Mouse (Mus musculus): ENCODE measurements around the gene Gpr55. TPM values are rescaled to one million over a fixed set of nuclear protein-coding genes. Genes with fewer than 3 reads are reported as not detected.
A peak's percentile ranks its signal among the peaks of the same experiment; 100 is the strongest.

The Gpr55 gene
- polyA plus RNA-seq, 1 experiment from 2014 or later: 0.21 TPM

GRCm38 (mm10) chr1:85937323-85937722, 23.5 kb downstream of the Gpr55 start:
- 83% methylated on average over 1 of the region's 1 CpGs for WGBS
- Histone ChIP-seq H3K4me3 (ENCODE audit: low read length) (no peak overlapping the region), H3K36me3 (ENCODE audit: control insufficient read depth, insufficient read depth, low read length) (no peaks in the 10 kb centered on the region), H3K4me2 (ENCODE audit: low read length) (no peak overlapping the region), H3K27ac (ENCODE audit: low read depth, low read length) (no peak overlapping the region), H3K9me3 (ENCODE audit: control insufficient read depth, low read length) (no peaks in the 10 kb centered on the region), H3K27me3 (replicated peaks; ENCODE audit: control insufficient read depth, insufficient read depth, low read length) (no peaks in the 10 kb centered on the region), H3K9ac (ENCODE audit: low read depth, low read length) (no peak overlapping the region), H3K4me1 (ENCODE audit: control insufficient read depth, insufficient read depth, low read depth, low read length) (peaks cover 17% of the 10 kb centered on the region)
- ATAC-seq: no peak

DNA sequence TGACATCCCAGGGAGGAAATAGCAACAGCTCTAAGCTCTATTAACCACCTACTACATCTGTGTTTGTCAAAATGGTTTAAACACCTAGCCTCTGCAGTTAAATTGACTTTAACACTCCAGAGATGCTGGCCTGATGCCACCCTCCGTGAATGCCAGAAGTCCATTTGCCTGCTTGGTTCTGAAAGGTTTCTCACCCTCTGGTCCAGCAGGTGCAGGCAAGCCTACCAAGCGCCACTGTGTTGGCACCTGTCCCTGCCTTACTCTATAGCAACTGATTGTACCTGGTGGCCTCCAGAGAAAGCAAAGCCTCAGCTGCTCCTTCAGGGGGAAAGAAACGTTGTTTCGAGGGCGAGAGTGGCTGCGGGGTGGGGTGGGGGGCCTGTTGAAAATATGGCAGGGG, 24.5 kb downstream of the Gpr55 start:
- Histone ChIP-seq H3K27ac (ENCODE audit: low read depth, low read length) (no peak overlapping the region), H3K4me3 (ENCODE audit: low read length) (no peak overlapping the region), H3K9me3 (ENCODE audit: control insufficient read depth, low read length) (no peaks in the 10 kb centered on the region), H3K36me3 (ENCODE audit: control insufficient read depth, insufficient read depth, low read length) (no peaks in the 10 kb centered on the region), H3K4me2 (ENCODE audit: low read length) (no peak overlapping the region), H3K4me1 (ENCODE audit: control insufficient read depth, insufficient read depth, low read depth, low read length) (peaks cover 17% of the 10 kb centered on the region), H3K9ac (ENCODE audit: low read depth, low read length) (no peak overlapping the region), H3K27me3 (replicated peaks; ENCODE audit: control insufficient read depth, insufficient read depth, low read length) (no peaks in the 10 kb centered on the region)
- 72% methylated on average over 6 of the region's 6 CpGs for WGBS
- ATAC-seq: no peak

DNA sequence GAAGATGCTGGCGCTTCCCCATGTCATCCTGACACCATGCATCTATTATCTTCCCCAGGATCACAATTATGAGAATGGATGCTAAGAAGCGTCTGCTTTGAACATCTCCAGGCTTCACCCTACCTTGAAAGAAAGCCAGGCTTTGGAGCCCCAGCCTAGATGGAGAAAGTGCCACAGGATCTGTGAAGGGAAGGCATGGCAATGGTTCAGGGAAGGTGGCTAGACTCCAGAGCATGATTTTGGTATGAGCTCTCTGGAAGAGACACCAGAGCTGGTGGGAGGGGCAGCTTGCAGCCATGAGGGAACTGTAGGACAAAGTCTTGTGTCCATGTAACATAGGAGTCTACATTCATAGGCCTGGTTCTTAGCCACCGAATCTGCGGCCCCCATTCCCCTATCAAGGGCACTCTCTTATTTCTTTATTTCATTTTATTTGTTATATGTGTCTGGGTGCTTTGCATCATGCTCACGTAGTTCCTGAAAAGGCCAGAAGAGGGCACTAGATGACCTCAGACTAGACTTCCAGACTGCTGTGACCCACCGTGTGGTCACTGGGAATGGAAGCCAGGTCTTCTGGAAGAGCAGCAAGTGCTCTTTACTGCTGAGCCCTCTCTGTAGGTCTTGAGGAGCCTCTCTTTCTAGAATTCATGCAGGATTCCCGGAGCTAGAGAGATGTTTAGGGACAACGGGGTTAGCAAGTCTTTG, 25.5 kb downstream of the Gpr55 start:
- no peak for ATAC-seq
- Histone ChIP-seq H3K36me3 (ENCODE audit: control insufficient read depth, insufficient read depth, low read length) (no peaks in the 10 kb centered on the region), H3K4me3 (ENCODE audit: low read length) (no peak overlapping the region), H3K9ac (ENCODE audit: low read depth, low read length) (no peak overlapping the region), H3K4me1 (ENCODE audit: control insufficient read depth, insufficient read depth, low read depth, low read length) (peaks cover 17% of the 10 kb centered on the region), H3K27ac (ENCODE audit: low read depth, low read length) (no peak overlapping the region), H3K27me3 (replicated peaks; ENCODE audit: control insufficient read depth, insufficient read depth, low read length) (no peaks in the 10 kb centered on the region), H3K4me2 (ENCODE audit: low read length) (no peak overlapping the region), H3K9me3 (ENCODE audit: control insufficient read depth, low read length) (no peaks in the 10 kb centered on the region)
- 51% methylated on average over 8 of the region's 8 CpGs for WGBS

DNA sequence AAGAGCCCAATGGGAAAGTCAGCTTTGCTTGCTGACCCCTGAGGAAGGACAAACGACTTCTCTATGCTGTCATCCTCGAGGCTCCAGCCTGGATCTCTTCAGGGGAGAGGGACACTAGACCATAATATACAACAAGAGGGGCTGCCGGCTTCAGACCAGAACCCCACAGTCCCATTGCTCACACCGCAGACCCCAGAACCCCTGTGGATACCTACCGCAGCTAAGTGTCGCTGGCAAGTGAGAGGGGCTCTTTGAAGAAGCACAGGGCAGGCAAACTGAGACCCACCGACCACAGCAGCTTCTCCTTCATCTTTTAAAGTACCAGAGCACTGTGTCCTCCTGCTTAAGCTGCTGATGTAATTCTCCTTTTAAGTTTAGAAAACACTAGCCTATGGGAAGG, 26.2 kb downstream of the Gpr55 start:
- WGBS: 6% methylated on average over 7 of the region's 7 CpGs
- Histone ChIP-seq H3K4me3 (ENCODE audit: low read length) (no peak overlapping the region), H3K4me1 (ENCODE audit: control insufficient read depth, insufficient read depth, low read depth, low read length) (peaks cover 17% of the 10 kb centered on the region), H3K9ac (ENCODE audit: low read depth, low read length) (no peak overlapping the region), H3K27ac (ENCODE audit: low read depth, low read length) (peak overlapping the region; percentile 63; the same call in 1 of the 2 replicates), H3K36me3 (ENCODE audit: control insufficient read depth, insufficient read depth, low read length) (no peaks in the 10 kb centered on the region), H3K9me3 (ENCODE audit: control insufficient read depth, low read length) (no peaks in the 10 kb centered on the region), H3K4me2 (ENCODE audit: low read length) (no peak overlapping the region), H3K27me3 (replicated peaks; ENCODE audit: control insufficient read depth, insufficient read depth, low read length) (no peaks in the 10 kb centered on the region)
- ATAC-seq: no peak

GRCm38 (mm10) chr1:85933631-85934465, 27.0 kb downstream of the Gpr55 start:
- Histone ChIP-seq H3K4me1 (ENCODE audit: control insufficient read depth, insufficient read depth, low read depth, low read length) (peaks cover 21% of the 10 kb centered on the region), H3K9me3 (ENCODE audit: control insufficient read depth, low read length) (no peaks in the 10 kb centered on the region), H3K27ac (ENCODE audit: low read depth, low read length) (peak overlapping the region; percentile 63), H3K27me3 (replicated peaks; ENCODE audit: control insufficient read depth, insufficient read depth, low read length) (no peaks in the 10 kb centered on the region), H3K4me2 (ENCODE audit: low read length) (peak overlapping the region; percentile 34), H3K36me3 (ENCODE audit: control insufficient read depth, insufficient read depth, low read length) (no peaks in the 10 kb centered on the region), H3K4me3 (ENCODE audit: low read length) (no peak overlapping the region), H3K9ac (ENCODE audit: low read depth, low read length) (peak overlapping the region; percentile 28; the same call in 1 of the 2 replicates)
- peak; percentile 51 for ATAC-seq
- 10% methylated on average over 11 of the region's 11 CpGs for WGBS

DNA sequence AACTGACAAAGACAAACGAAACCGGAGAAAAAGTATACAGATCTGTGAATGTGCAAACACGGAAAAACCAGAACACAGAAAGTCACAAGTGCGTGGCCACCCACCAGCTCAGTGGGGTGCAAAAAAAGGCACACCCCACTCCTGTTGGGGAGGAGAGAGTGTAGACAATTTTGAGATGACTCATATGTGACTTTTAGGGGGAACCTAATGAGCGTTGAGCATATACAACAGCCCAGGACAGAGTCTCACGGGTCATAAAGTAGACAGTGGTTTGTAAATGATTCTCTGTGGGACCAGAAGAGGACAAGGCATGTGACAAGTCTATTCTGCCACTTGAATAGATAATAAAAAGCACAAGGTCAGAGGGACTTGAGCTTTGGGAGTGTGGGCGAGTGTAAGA, 27.6 kb downstream of the Gpr55 start:
- peaks cover 27% of the 10 kb centered on the region for H3K4me1 ChIP-seq (ENCODE audit: control insufficient read depth, insufficient read depth, low read depth, low read length)
- no peak overlapping the region for H3K4me3 ChIP-seq (ENCODE audit: low read length)
- H3K9me3 ChIP-seq (ENCODE audit: control insufficient read depth, low read length): no peaks in the 10 kb centered on the region
- H3K9ac ChIP-seq (ENCODE audit: low read depth, low read length): no peak overlapping the region
- H3K27ac ChIP-seq (ENCODE audit: low read depth, low read length): peak overlapping the region; percentile 63
- H3K4me2 ChIP-seq (ENCODE audit: low read length): peak overlapping the region; percentile 34
- no peaks in the 10 kb centered on the region for H3K27me3 ChIP-seq (replicated peaks; ENCODE audit: control insufficient read depth, insufficient read depth, low read length)
- H3K36me3 ChIP-seq (ENCODE audit: control insufficient read depth, insufficient read depth, low read length): no peaks in the 10 kb centered on the region
- ATAC-seq: 0 out of 2 replicates have a peak, but pooled peaks have one; percentile 0
- 14% methylated on average over 7 of the region's 7 CpGs for WGBS

DNA sequence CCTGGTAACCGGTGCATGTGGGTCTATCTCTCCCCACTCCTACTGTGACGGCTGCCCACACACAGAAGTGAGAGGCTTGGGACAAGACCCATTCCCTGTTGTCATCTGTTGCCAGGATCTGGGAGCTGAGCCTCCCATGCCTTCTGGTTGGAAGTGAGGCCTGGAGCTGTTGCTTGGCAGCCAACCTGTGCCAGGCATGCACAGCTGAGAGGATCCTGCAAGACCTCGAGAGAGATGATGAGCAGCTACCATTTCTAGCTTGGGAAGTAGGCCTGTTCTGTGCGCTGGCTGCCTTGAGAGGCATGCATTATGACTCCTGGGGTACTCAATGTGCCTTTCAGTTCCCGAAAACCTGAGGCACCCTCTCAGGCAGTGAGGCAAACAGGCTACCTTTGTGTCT, 29.6 kb downstream of the Gpr55 start:
- H3K9me3 ChIP-seq (ENCODE audit: control insufficient read depth, low read length): no peaks in the 10 kb centered on the region
- H3K27ac ChIP-seq (ENCODE audit: low read depth, low read length): no peak overlapping the region
- peaks cover 35% of the 10 kb centered on the region for H3K4me1 ChIP-seq (ENCODE audit: control insufficient read depth, insufficient read depth, low read depth, low read length)
- no peak for ATAC-seq
- no peak overlapping the region for H3K4me3 ChIP-seq (ENCODE audit: low read length)
- no peak overlapping the region for H3K9ac ChIP-seq (ENCODE audit: low read depth, low read length)
- 61% methylated on average over 5 of the region's 5 CpGs for WGBS
- H3K4me2 ChIP-seq (ENCODE audit: low read length): no peak overlapping the region
- no peaks in the 10 kb centered on the region for H3K36me3 ChIP-seq (ENCODE audit: control insufficient read depth, insufficient read depth, low read length)
- H3K27me3 ChIP-seq (replicated peaks; ENCODE audit: control insufficient read depth, insufficient read depth, low read length): no peaks in the 10 kb centered on the region

DNA sequence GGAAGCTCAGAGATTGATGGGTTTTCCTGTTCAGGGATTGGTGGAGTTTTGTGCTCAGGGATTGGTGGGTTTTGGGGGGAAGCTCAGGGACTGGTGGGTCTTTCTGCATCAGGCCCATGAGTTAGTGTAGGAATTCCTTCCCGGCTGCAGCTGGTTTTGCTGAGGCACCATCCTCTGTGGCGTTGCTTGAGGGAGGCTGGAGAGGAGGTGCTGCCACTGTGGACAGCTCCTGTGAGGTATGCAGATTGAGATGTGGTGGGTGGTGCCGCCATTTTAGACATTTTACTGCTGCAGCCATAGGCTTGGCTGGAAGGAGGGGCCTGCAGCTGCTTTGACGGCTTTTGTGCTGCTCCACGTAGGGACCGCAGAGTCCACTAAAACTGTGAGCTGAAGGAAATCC, 31.4 kb downstream of the Gpr55 start:
- H3K36me3 ChIP-seq (ENCODE audit: control insufficient read depth, insufficient read depth, low read length): no peaks in the 10 kb centered on the region
- H3K9me3 ChIP-seq (ENCODE audit: control insufficient read depth, low read length): no peaks in the 10 kb centered on the region
- peak overlapping the region; percentile 29; the same call in 1 of the 2 replicates for H3K4me2 ChIP-seq (ENCODE audit: low read length)
- 88% methylated on average over 6 of the region's 6 CpGs for WGBS
- ATAC-seq: no peak
- peak overlapping the region; percentile 89 for H3K27ac ChIP-seq (ENCODE audit: low read depth, low read length)
- no peaks in the 10 kb centered on the region for H3K27me3 ChIP-seq (replicated peaks; ENCODE audit: control insufficient read depth, insufficient read depth, low read length)
- peaks cover 35% of the 10 kb centered on the region for H3K4me1 ChIP-seq (ENCODE audit: control insufficient read depth, insufficient read depth, low read depth, low read length)
- no peak overlapping the region; the same call in 1 of the 2 replicates for H3K9ac ChIP-seq (ENCODE audit: low read depth, low read length)
- no peak overlapping the region for H3K4me3 ChIP-seq (ENCODE audit: low read length)

GRCm38 (mm10) chr1:85928688-85929065, 32.1 kb downstream of the Gpr55 start:
- no peak overlapping the region for H3K4me3 ChIP-seq (ENCODE audit: low read length)
- H3K27me3 ChIP-seq (replicated peaks; ENCODE audit: control insufficient read depth, insufficient read depth, low read length): no peaks in the 10 kb centered on the region
- 34% methylated on average over 4 of the region's 4 CpGs for WGBS
- ATAC-seq: peak; percentile 55
- peak overlapping the region; percentile 29; the same call in 1 of the 2 replicates for H3K4me2 ChIP-seq (ENCODE audit: low read length)
- no peaks in the 10 kb centered on the region for H3K9me3 ChIP-seq (ENCODE audit: control insufficient read depth, low read length)
- H3K36me3 ChIP-seq (ENCODE audit: control insufficient read depth, insufficient read depth, low read length): no peaks in the 10 kb centered on the region
- H3K4me1 ChIP-seq (ENCODE audit: control insufficient read depth, insufficient read depth, low read depth, low read length): peaks cover 30% of the 10 kb centered on the region
- H3K27ac ChIP-seq (ENCODE audit: low read depth, low read length): peak overlapping the region; percentile 89
- H3K9ac ChIP-seq (ENCODE audit: low read depth, low read length): 0 out of 2 replicates have a peak overlapping the region, but pooled peaks have one; percentile 6
